24 mouse cellular contexts compared by ENCODE assay signal in the genomic region with DNA sequence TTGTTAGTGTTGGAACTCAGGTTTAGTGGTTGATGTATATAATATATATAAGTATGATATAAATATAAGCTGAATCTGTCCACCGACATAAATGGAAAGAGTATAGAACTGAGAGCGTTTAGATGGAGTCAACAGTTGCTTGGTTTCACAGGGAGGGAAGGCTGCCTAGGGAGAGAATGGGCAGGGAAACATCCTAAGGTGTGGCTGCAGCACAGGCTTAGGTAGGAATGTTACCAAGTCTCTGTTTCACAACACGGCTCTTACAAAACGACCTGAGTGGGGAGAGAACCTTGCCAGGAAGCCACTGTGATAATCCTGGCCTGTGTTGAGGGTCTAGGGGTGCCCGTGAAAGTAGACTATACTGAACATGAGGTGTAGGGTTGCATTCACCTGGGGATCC.
DNase-seq lines count a peak whose midpoint lies in the region; ATAC-seq and TF ChIP-seq lines count a peak whose summit lies in the region.
"Had no signal": no experiment of that assay in that cellular context is flagged by ENCODE, and none has a peak within 500 bp of the region (broad histone marks: within the 10 kb centered on the region; RNA-seq: fewer than 3 reads in every experiment).

No protein-coding gene starts in this region.

- ATAC-seq in limb, embryonic 15.5 days (ENCODE audit: insufficient number of reproducible peaks, low FRiP score, low TSS enrichment, low read depth), result no peak
- peak; percentile 83 for ATAC-seq in lung, postnatal 0 days
- ATAC-seq in stomach, embryonic 16.5 days (ENCODE audit: insufficient read depth, low FRiP score), result no peak
- ATAC-seq in granulocyte monocyte progenitor cell, adult 5-6 weeks (replicated peaks; ENCODE audit: poor library complexity, severe bottlenecking), result no peak
- ATAC-seq in activated CD4-positive, CD25-positive, alpha-beta regulatory T cell, adult 4 months, result no peak
- ATAC-seq: CD4-positive, CD25-positive, alpha-beta regulatory T cell, adult 4 months; forebrain, embryonic 14.5 days; inflammation-experienced regulatory T-cells, adult 6 months had no signal

- H3K9me3 ChIP-seq in limb, embryonic 15.5 days, result no peaks in the 10 kb centered on the region
- H3K9me3 ChIP-seq in limb, embryonic 10.5 days (replicated peaks), result no peaks in the 10 kb centered on the region
- H3K9me3 ChIP-seq in lung, postnatal 0 days (ENCODE audit: low read length), result no peaks in the 10 kb centered on the region
- no peaks in the 10 kb centered on the region for H3K9me3 ChIP-seq in stomach, embryonic 16.5 days (replicated peaks; ENCODE audit: control insufficient read depth, low read length)
- H3K9me3 ChIP-seq: embryonic facial prominence, embryonic 10.5 days; forebrain, embryonic 10.5 days; G1E; heart, embryonic 13.5 days had no signal

- no peak for DNase-seq in limb, embryonic 10.5 days (ENCODE audit: low spot score)
- peak; percentile 64 for DNase-seq in lung, postnatal 0 days (ENCODE audit: low spot score)
- DNase-seq in lung, postnatal 10 days, result peak; percentile 27
- DNase-seq: adrenal gland, postnatal 10 days; cerebellum, adult 11 months; cerebellum, adult 9-10 months; cerebellum, postnatal 25 days; gastrocnemius, adult 2 months; gastrocnemius, postnatal 25 days; heart, adult 11 months; heart, postnatal 36 days had no signal

- no peaks in the 10 kb centered on the region for H3K27me3 ChIP-seq in limb, embryonic 15.5 days
- H3K27me3 ChIP-seq in limb, embryonic 10.5 days (ENCODE audit: low read depth, poor library complexity, severe bottlenecking), result no peaks in the 10 kb centered on the region
- no peaks in the 10 kb centered on the region for H3K27me3 ChIP-seq in lung, postnatal 0 days (replicated peaks; ENCODE audit: insufficient read depth, low read length)
- no peaks in the 10 kb centered on the region for H3K27me3 ChIP-seq in stomach, embryonic 16.5 days (ENCODE audit: control insufficient read depth, insufficient read depth, low read length)
- H3K27me3 ChIP-seq: heart, embryonic 13.5 days had no signal

- H3K4me3 ChIP-seq in limb, embryonic 15.5 days, result no peak overlapping the region
- H3K4me3 ChIP-seq in limb, embryonic 10.5 days, result no peak overlapping the region
- no peak overlapping the region for H3K4me3 ChIP-seq in lung, postnatal 0 days (ENCODE audit: low read depth, low read length)
- H3K4me3 ChIP-seq in stomach, embryonic 16.5 days (replicated peaks; ENCODE audit: low read length), result no peak overlapping the region
- H3K4me3 ChIP-seq: embryonic facial prominence, embryonic 10.5 days; erythroblast, embryonic 14.5 days; forebrain, embryonic 10.5 days; gastrocnemius, adult 2 months; heart, embryonic 13.5 days had no signal

- no peaks in the 10 kb centered on the region for H3K36me3 ChIP-seq in limb, embryonic 15.5 days
- H3K36me3 ChIP-seq in limb, embryonic 10.5 days, result no peaks in the 10 kb centered on the region
- H3K36me3 ChIP-seq in lung, postnatal 0 days (ENCODE audit: insufficient read depth, low read length), result no peaks in the 10 kb centered on the region
- no peaks in the 10 kb centered on the region for H3K36me3 ChIP-seq in stomach, embryonic 16.5 days (ENCODE audit: control insufficient read depth, insufficient read depth, low read length)
- H3K36me3 ChIP-seq: embryonic facial prominence, embryonic 10.5 days; forebrain, embryonic 10.5 days; G1E; heart, embryonic 13.5 days had no signal

- no peak for TF ChIP-seq CTCF in lung, postnatal 0 days (IDR thresholded peaks at IDR 0.05)

- no peaks in the 10 kb centered on the region for H3K4me1 ChIP-seq in limb, embryonic 15.5 days
- no peaks in the 10 kb centered on the region for H3K4me1 ChIP-seq in limb, embryonic 10.5 days
- no peaks in the 10 kb centered on the region for H3K4me1 ChIP-seq in lung, postnatal 0 days (ENCODE audit: insufficient read depth, low read depth, low read length)
- H3K4me1 ChIP-seq in stomach, embryonic 16.5 days (ENCODE audit: control insufficient read depth, insufficient read depth, low read length), result no peaks in the 10 kb centered on the region
- H3K4me1 ChIP-seq: embryonic facial prominence, embryonic 10.5 days; heart, embryonic 13.5 days had no signal

- H3K27ac ChIP-seq in limb, embryonic 15.5 days, result 0 out of 2 replicates have a peak overlapping the region, but pooled peaks have one; percentile 27
- no peak overlapping the region for H3K27ac ChIP-seq in limb, embryonic 10.5 days
- H3K27ac ChIP-seq in lung, postnatal 0 days (ENCODE audit: low read length), result no peak overlapping the region
- H3K27ac ChIP-seq in stomach, embryonic 16.5 days (ENCODE audit: low read length), result peak overlapping the region; percentile 49; the same call in 1 of the 2 replicates
- H3K27ac ChIP-seq: embryonic facial prominence, embryonic 10.5 days; forebrain, embryonic 10.5 days; gastrocnemius, adult 2 months; heart, embryonic 13.5 days; hindbrain, embryonic 14.5 days had no signal

- H3K4me2 ChIP-seq in limb, embryonic 15.5 days, result no peak overlapping the region
- H3K4me2 ChIP-seq in lung, postnatal 0 days (replicated peaks; ENCODE audit: low read depth, low read length), result no peak overlapping the region
- no peak overlapping the region for H3K4me2 ChIP-seq in stomach, embryonic 16.5 days (ENCODE audit: low read depth, low read length)
- H3K4me2 ChIP-seq: heart, embryonic 13.5 days; hindbrain, embryonic 14.5 days had no signal

- 67% methylated on average over 5 of the region's 5 CpGs for WGBS in limb, embryonic 15.5 days
- 87% methylated on average over 5 of the region's 5 CpGs for WGBS in limb, embryonic 10.5 days
- WGBS in lung, postnatal 0 days, result 56% methylated on average over 5 of the region's 5 CpGs
- 75% methylated on average over 5 of the region's 5 CpGs for WGBS in stomach, embryonic 16.5 days

- no peak for TF ChIP-seq EP300 in lung, postnatal 0 days (IDR thresholded peaks at IDR 0.05)

- H3K9ac ChIP-seq in limb, embryonic 15.5 days, result no peak overlapping the region
- H3K9ac ChIP-seq in lung, postnatal 0 days (replicated peaks; ENCODE audit: low read depth), result no peak overlapping the region
- H3K9ac ChIP-seq in stomach, embryonic 16.5 days (ENCODE audit: low read length), result no peak overlapping the region
- H3K9ac ChIP-seq: heart, embryonic 13.5 days; hindbrain, embryonic 14.5 days had no signal

Comparison
In these comparisons a context has a peak if more than half of its experiments do, and no peak if none do; other contexts are left out.
1. H3K27ac ChIP-seq: peak in limb, embryonic 15.5 days (single experiment) and stomach, embryonic 16.5 days (single experiment); none in limb, embryonic 10.5 days (single experiment) and lung, postnatal 0 days (single experiment).